Mouse (Mus musculus) limb, embryonic 14.5 days (tissue): Measurements from ENCODE around the gene Spty2d1. TPM values are rescaled to one million over a fixed set of nuclear protein-coding genes. Genes with fewer than 3 reads are reported as not detected.
A peak's percentile ranks its signal among the peaks of the same experiment; 100 is the strongest.

Experiments used
- ATAC-seq: fragments of 200-750 bp; cut with Nextera tagmentation; 2 replicates; pipeline ENCODE4 v1.8.0; 2017; ENCODE audit warnings: low read depth, moderate number of reproducible peaks, moderate TSS enrichment; ENCODE audit not compliant: low FRiP score
- DNase-seq: peaks from one replicate; pipeline ENCODE4 v3.0.0-alpha.2; 2015; ENCODE audit warnings: low spot score
- H3K27ac ChIP-seq: fragments of 300-500 bp; sonication (generic); replicated peaks from 2 replicates; pipeline ENCODE4 v1.5.1; 2014; ENCODE audit warnings: low read depth, mild to moderate bottlenecking, low read length, moderate library complexity, mixed read lengths
- H3K27me3 ChIP-seq: fragments of 300-500 bp; sonication (generic); 2 replicates; pipeline ENCODE4 v1.6.1; 2014; ENCODE audit warnings: low read length, mixed read lengths; ENCODE audit not compliant: control insufficient read depth, insufficient read depth
- H3K36me3 ChIP-seq: fragments of 300-500 bp; sonication (generic); 2 replicates; pipeline ENCODE4 v1.6.1; 2014; ENCODE audit warnings: mild to moderate bottlenecking, low read length, moderate library complexity, mixed read lengths; ENCODE audit not compliant: control insufficient read depth, insufficient read depth
- H3K4me1 ChIP-seq: fragments of 300-500 bp; sonication (generic); 2 replicates; pipeline ENCODE4 v1.6.1; 2014; ENCODE audit warnings: antibody characterized with exemption, low read length, mixed read lengths; ENCODE audit not compliant: control insufficient read depth, insufficient read depth
- H3K4me2 ChIP-seq: fragments of 300-500 bp; sonication (generic); replicated peaks from 2 replicates; pipeline ENCODE4 v1.6.1; 2014; ENCODE audit warnings: low read depth, mild to moderate bottlenecking, low read length, moderate library complexity; ENCODE audit not compliant: severe bottlenecking
- H3K4me3 ChIP-seq: fragments of 300-500 bp; sonication (generic); replicated peaks from 2 replicates; pipeline ENCODE4 v1.5.1; 2014; ENCODE audit warnings: low read length
- H3K9ac ChIP-seq: fragments of 300-500 bp; sonication (generic); 2 replicates; pipeline ENCODE4 v1.6.1; 2014; ENCODE audit warnings: mild to moderate bottlenecking, low read depth, low read length, moderate library complexity; ENCODE audit not compliant: severe bottlenecking
- H3K9me3 ChIP-seq: fragments of 300-500 bp; sonication (generic); 2 replicates; pipeline ENCODE4 v1.6.1; 2016; ENCODE audit warnings: low read length; ENCODE audit not compliant: control insufficient read depth
- POLR2A ChIP-seq: fragments of 200-500 bp; IDR thresholded peaks from 2 replicates; pipeline ENCODE4 v1.8.0; 2012; ENCODE audit warnings: inconsistent platforms, mild to moderate bottlenecking, moderate library complexity, borderline replicate concordance; ENCODE audit not compliant: insufficient read depth, insufficient read length; ENCODE audit errors: extremely low read depth
- WGBS: fragments of 180-500 bp; shearing (Covaris S2); extraction: QIAGEN DNeasy Blood & Tissue Kit; methylation state at CpG from one replicate; pipeline ENCODE4 v1.1.7; 2014; 5-methylcytosine and 5-hydroxymethylcytosine counted together
- polyA plus RNA-seq, 2 experiments: library from polyadenylated mRNA; depleted of rRNA in 1 of 2; stranded (reverse) in 1 of 2; unstranded in 1 of 2; fragments of >200 nt; fragmentation: Nextera tagmentation in 1 of 2; extraction: Ambion mirVana in 1 of 2; gene quantifications; 2 replicates each; pipeline versions ENCODE4 v1.2.1 to v1.2.3; 2012 to 2014

Spty2d1 gene
- polyA plus RNA-seq, 2 experiments: 12.8 to 20.6 TPM

DNA sequence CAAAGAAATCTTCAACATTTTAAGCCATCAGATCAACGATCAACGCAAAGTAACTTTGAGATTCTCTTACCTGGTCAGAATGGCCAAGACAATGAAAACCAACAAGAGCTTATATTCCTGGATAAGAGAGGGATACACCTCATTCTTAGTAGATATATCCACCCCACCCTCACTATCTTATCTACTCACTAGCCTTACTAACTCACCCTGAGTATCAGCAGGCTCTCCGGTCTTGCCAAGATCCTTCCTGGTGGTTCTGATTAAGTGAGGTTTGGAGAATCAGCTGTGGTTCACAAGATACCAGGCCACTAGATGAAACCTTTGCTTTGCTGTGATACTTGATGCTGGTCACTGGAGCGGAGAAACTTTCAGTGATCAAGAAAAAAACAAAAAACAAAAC is 33.6 kb downstream of the Spty2d1 start:
- no peaks in the 10 kb centered on the region for H3K4me1 ChIP-seq
- no peak for DNase-seq
- TF ChIP-seq POLR2A: no peak
- no peak overlapping the region for H3K4me3 ChIP-seq
- H3K9ac ChIP-seq: no peak overlapping the region
- H3K9me3 ChIP-seq: no peaks in the 10 kb centered on the region
- no peaks in the 10 kb centered on the region for H3K27me3 ChIP-seq
- WGBS: 93% methylated on average over 4 of the region's 4 CpGs
- H3K27ac ChIP-seq: no peak overlapping the region
- H3K36me3 ChIP-seq: no peaks in the 10 kb centered on the region
- no peak for ATAC-seq
- H3K4me2 ChIP-seq: no peak overlapping the region

GRCm38 (mm10) chr7:46969898-46970297 is 38.3 kb downstream of the Spty2d1 start:
- WGBS: 85% methylated on average over 4 of the region's 4 CpGs
- H3K4me1 ChIP-seq: no peaks in the 10 kb centered on the region

GRCm38 (mm10) chr7:46964070-46964469 is 44.1 kb downstream of the Spty2d1 start:
- Histone ChIP-seq H3K9me3 (no peaks in the 10 kb centered on the region), H3K27ac (no peak overlapping the region), H3K27me3 (no peaks in the 10 kb centered on the region), H3K9ac (no peak overlapping the region), H3K4me2 (no peak overlapping the region), H3K36me3 (no peaks in the 10 kb centered on the region), H3K4me1 (peaks cover 7% of the 10 kb centered on the region), H3K4me3 (no peak overlapping the region)
- ATAC-seq: no peak
- 81% methylated on average over 7 of the region's 7 CpGs for WGBS
- DNase-seq: no peak
- no peak for TF ChIP-seq POLR2A

More at GRCm38 (mm10) chr7:46969898-46970297, 38.3 kb downstream of the Spty2d1 start:
- Histone ChIP-seq H3K27me3 (no peaks in the 10 kb centered on the region), H3K9me3 (no peaks in the 10 kb centered on the region), H3K4me3 (no peak overlapping the region), H3K4me2 (no peak overlapping the region), H3K9ac (no peak overlapping the region), H3K36me3 (no peaks in the 10 kb centered on the region), H3K27ac (no peak overlapping the region)
- no peak for TF ChIP-seq POLR2A
- ATAC-seq (no peak), DNase-seq (no peak)

- Histone ChIP-seq H3K36me3 (no peaks in the 10 kb centered on the region), H3K4me2 (no peak overlapping the region; the same call in 1 of the 2 replicates), H3K4me3 (0 out of 2 replicates have a peak overlapping the region, but pooled peaks have one; percentile 8), H3K4me1 (peaks cover 7% of the 10 kb centered on the region), H3K9me3 (no peaks in the 10 kb centered on the region), H3K9ac (peak overlapping the region; percentile 21; the same call in 1 of the 2 replicates), H3K27me3 (no peaks in the 10 kb centered on the region), H3K27ac (peak overlapping the region; percentile 61; the same call in 1 of the 2 replicates)
- ATAC-seq (peak; percentile 77), DNase-seq (peak; percentile 93)
- under 1% methylated on average over 9 of the region's 9 CpGs for WGBS
- TF ChIP-seq POLR2A: no peak
Observed at GRCm38 (mm10) chr7:46962806-46963618, 45.2 kb downstream of the Spty2d1 start.

GRCm38 (mm10) chr7:46962132-46962531 is 46.1 kb downstream of the Spty2d1 start:
- no peak for TF ChIP-seq POLR2A

GRCm38 (mm10) chr7:46960991-46961390 is 47.2 kb downstream of the Spty2d1 start:
- Histone ChIP-seq H3K9me3 (no peaks in the 10 kb centered on the region), H3K27ac (no peak overlapping the region), H3K4me1 (peaks cover 13% of the 10 kb centered on the region), H3K36me3 (no peaks in the 10 kb centered on the region), H3K4me3 (no peak overlapping the region), H3K27me3 (no peaks in the 10 kb centered on the region), H3K9ac (no peak overlapping the region), H3K4me2 (no peak overlapping the region)
- DNase-seq: no peak
- no peak for ATAC-seq
- no peak for TF ChIP-seq POLR2A
- 70% methylated on average over 3 of the region's 3 CpGs for WGBS

More at GRCm38 (mm10) chr7:46962132-46962531, 46.1 kb downstream of the Spty2d1 start:
- no peak for DNase-seq
- Histone ChIP-seq H3K4me3 (no peak overlapping the region), H3K27ac (0 out of 2 replicates have a peak overlapping the region, but pooled peaks have one; percentile 20), H3K4me1 (peaks cover 13% of the 10 kb centered on the region), H3K27me3 (no peaks in the 10 kb centered on the region), H3K4me2 (no peak overlapping the region), H3K36me3 (no peaks in the 10 kb centered on the region), H3K9ac (no peak overlapping the region), H3K9me3 (no peaks in the 10 kb centered on the region)
- ATAC-seq: no peak
